Mouse (Mus musculus): ENCODE results near the gene Setd3. TPM values are rescaled to one million over a fixed set of nuclear protein-coding genes. Genes with fewer than 3 reads are reported as not detected.
A peak's percentile ranks its signal among the peaks of the same experiment; 100 is the strongest.

The Setd3 gene
- polyA plus RNA-seq, 1 experiment, result 51.0 TPM

DNA sequence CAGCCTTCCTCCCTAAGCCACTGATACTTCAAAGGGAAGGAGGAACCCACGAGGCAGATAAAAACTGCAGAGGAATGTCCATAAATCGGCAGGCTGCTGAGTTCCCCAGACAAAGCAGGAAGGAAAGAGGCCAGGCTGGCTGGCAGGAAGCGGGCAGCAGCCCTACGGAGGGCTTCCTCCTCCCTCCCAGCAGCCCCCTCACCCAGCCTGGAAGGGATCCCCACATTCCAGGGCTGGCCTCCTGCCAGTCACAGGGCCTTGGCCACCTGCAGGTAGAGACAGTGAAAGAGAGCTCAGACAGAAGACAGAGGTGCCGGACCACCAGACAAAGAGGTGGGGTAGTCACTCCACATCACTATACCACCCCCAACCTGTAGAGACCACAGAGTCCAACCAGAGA is 33.0 kb upstream of the Setd3 start:
- H3K4me3 ChIP-seq (replicated peaks; ENCODE audit: control insufficient read depth, low read depth, low read length), result no peak overlapping the region
- WGBS, result 19% methylated on average over 5 of the region's 5 CpGs
- H3K4me1 ChIP-seq (ENCODE audit: control insufficient read depth, insufficient read depth, low read length), result no peaks in the 10 kb centered on the region
- no peak overlapping the region for H3K27ac ChIP-seq (ENCODE audit: control insufficient read depth, insufficient read depth, low read depth, low read length, poor library complexity)
- no peak for TF ChIP-seq CTCF (IDR thresholded peaks at IDR 0.05; ENCODE audit: control insufficient read depth, insufficient read depth, low read length)
- no peak for TF ChIP-seq POLR2A (IDR thresholded peaks at IDR 0.05; ENCODE audit: borderline replicate concordance, control insufficient read depth, low read depth, low read length)

DNA sequence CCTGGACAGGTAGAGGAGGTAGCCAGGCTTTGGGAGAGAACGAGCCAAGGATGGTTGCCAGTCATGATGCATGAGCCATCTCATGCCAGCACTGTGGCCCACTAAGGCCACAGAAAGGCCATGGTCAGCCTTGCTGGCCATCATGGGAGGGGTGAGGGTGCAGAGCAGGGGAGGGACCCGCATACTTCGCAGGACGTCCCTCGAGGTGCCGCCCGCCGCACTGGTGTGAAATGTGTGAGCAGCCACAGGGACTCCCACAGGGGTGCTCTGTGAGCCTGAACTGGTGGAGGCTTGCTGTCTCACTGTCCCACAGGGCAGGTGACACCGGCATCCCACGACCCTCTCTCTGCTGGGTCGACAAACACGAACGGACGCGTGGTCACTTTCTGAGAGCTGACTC is 31.5 kb upstream of the Setd3 start:
- no peak overlapping the region for H3K4me3 ChIP-seq (replicated peaks; ENCODE audit: control insufficient read depth, low read depth, low read length)
- no peaks in the 10 kb centered on the region for H3K4me1 ChIP-seq (ENCODE audit: control insufficient read depth, insufficient read depth, low read length)
- no peak overlapping the region for H3K27ac ChIP-seq (ENCODE audit: control insufficient read depth, insufficient read depth, low read depth, low read length, poor library complexity)
- WGBS, result 91% methylated on average over 15 of the region's 15 CpGs
- TF ChIP-seq POLR2A (IDR thresholded peaks at IDR 0.05; ENCODE audit: borderline replicate concordance, control insufficient read depth, low read depth, low read length) (no peak), CTCF (IDR thresholded peaks at IDR 0.05; ENCODE audit: control insufficient read depth, insufficient read depth, low read length) (no peak)

DNA sequence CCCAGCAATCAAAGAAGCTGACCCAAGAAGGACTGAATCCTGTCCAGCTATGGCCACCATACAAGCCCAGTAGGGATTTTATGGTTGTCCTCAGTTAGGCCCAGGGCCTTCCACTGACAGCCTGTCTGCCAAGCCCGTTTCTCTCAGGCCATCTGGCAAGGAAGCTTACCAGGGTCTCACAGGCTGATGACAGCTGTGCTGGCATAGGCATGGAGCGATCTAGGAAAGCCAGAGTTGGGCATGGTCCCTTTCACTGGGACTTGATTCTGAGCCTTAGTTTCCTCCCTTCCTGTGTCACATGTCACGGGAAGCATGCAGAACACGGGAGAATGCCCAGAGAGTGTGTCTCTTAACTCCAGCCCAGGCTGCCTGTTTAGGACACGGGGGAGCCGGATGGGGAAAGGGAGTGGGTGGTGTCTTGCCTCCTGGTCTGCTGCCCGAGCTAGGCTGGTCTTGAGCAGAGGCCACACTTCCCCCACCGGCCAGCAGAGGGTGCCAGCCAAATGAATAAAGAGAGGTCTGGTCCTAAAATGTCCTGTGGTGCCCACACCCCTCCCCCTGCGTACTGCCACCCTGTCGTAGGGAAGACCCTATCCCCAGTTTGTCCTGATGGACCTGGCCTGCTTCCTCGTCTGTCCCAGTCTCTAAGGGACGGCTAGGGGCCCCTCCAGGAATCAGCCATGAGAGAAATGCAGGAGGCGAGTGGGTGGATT is 29.8 kb upstream of the Setd3 start:
- Histone ChIP-seq H3K4me1 (ENCODE audit: control insufficient read depth, insufficient read depth, low read length) (no peaks in the 10 kb centered on the region), H3K4me3 (replicated peaks; ENCODE audit: control insufficient read depth, low read depth, low read length) (no peak overlapping the region), H3K27ac (ENCODE audit: control insufficient read depth, insufficient read depth, low read depth, low read length, poor library complexity) (no peak overlapping the region)
- WGBS, result 33% methylated on average over 13 of the region's 13 CpGs
- TF ChIP-seq CTCF (IDR thresholded peaks at IDR 0.05; ENCODE audit: control insufficient read depth, insufficient read depth, low read length), result peak; percentile 72
- no peak for TF ChIP-seq POLR2A (IDR thresholded peaks at IDR 0.05; ENCODE audit: borderline replicate concordance, control insufficient read depth, low read depth, low read length)

DNA sequence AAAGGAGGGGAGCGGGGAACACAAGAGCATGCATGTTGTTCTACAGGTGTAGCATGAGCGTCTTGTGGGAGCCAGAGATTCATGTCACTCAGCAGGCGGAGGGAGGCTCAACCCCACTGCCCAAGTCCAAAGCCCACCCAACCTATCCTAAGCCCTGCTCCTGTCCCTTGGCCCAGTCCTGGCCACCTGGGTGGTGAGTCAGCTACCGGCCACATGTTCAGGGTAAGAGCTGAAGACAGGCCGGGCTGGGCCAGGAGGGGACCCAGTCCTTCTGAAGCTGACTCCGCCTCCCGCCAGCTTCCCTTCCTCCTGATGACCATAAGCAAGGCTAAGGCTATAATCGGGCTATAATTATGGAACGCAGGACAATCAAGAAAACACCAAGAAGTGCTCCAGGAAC is 29.1 kb upstream of the Setd3 start:
- 86% methylated on average over 9 of the region's 9 CpGs for WGBS
- H3K27ac ChIP-seq (ENCODE audit: control insufficient read depth, insufficient read depth, low read depth, low read length, poor library complexity), result no peak overlapping the region
- TF ChIP-seq CTCF (IDR thresholded peaks at IDR 0.05; ENCODE audit: control insufficient read depth, insufficient read depth, low read length) (no peak), POLR2A (IDR thresholded peaks at IDR 0.05; ENCODE audit: borderline replicate concordance, control insufficient read depth, low read depth, low read length) (no peak)
- H3K4me1 ChIP-seq (ENCODE audit: control insufficient read depth, insufficient read depth, low read length), result no peaks in the 10 kb centered on the region
- no peak overlapping the region for H3K4me3 ChIP-seq (replicated peaks; ENCODE audit: control insufficient read depth, low read depth, low read length)

DNA sequence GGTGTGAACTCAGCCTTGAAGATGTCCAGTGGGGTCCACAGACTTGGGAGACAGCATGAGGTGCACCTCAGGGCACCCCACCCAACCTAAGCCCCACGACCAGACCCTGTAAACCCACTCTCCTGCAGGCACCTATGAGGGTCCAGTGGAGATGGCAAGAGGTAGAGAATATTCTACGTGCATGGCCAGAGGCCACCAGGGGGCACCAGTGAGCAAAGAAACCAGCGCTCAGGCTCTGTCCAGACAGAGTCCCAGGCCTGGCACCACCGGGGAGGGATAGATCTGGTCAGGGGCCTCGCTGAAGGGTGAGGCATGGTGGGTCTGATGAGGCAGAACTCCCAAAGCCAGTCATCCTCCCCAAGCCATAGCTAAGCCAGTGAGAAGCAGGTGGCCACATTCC is 27.5 kb upstream of the Setd3 start:
- no peak overlapping the region for H3K4me3 ChIP-seq (replicated peaks; ENCODE audit: control insufficient read depth, low read depth, low read length)
- no peaks in the 10 kb centered on the region for H3K4me1 ChIP-seq (ENCODE audit: control insufficient read depth, insufficient read depth, low read length)
- 15% methylated on average over 5 of the region's 5 CpGs for WGBS
- TF ChIP-seq CTCF (IDR thresholded peaks at IDR 0.05; ENCODE audit: control insufficient read depth, insufficient read depth, low read length), result peak; percentile 80
- no peak for TF ChIP-seq POLR2A (IDR thresholded peaks at IDR 0.05; ENCODE audit: borderline replicate concordance, control insufficient read depth, low read depth, low read length)
- no peak overlapping the region for H3K27ac ChIP-seq (ENCODE audit: control insufficient read depth, insufficient read depth, low read depth, low read length, poor library complexity)

DNA sequence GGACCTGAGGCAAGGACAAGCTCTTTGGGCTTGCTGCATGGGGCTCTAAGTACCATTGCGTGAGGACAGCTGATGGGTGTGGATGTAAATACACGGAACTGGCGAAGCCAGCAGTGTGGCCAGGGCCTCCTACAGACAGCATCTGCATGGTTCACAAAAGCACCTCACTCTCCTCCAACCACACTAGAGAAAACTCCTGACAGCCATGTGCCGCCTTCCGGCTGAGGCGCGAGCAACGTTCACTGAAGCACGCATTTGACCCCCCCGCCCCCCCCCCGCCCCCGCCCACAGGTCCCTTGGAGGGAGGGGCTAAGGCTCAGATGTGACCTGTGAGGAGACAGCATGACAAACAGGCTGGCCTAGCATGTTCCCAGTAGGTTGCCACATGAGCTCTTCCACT is 25.9 kb upstream of the Setd3 start:
- Histone ChIP-seq H3K4me1 (ENCODE audit: control insufficient read depth, insufficient read depth, low read length) (no peaks in the 10 kb centered on the region), H3K27ac (ENCODE audit: control insufficient read depth, insufficient read depth, low read depth, low read length, poor library complexity) (no peak overlapping the region), H3K4me3 (replicated peaks; ENCODE audit: control insufficient read depth, low read depth, low read length) (no peak overlapping the region)
- 85% methylated on average over 12 of the region's 12 CpGs for WGBS
- no peak for TF ChIP-seq CTCF (IDR thresholded peaks at IDR 0.05; ENCODE audit: control insufficient read depth, insufficient read depth, low read length)
- TF ChIP-seq POLR2A (IDR thresholded peaks at IDR 0.05; ENCODE audit: borderline replicate concordance, control insufficient read depth, low read depth, low read length), result no peak

DNA sequence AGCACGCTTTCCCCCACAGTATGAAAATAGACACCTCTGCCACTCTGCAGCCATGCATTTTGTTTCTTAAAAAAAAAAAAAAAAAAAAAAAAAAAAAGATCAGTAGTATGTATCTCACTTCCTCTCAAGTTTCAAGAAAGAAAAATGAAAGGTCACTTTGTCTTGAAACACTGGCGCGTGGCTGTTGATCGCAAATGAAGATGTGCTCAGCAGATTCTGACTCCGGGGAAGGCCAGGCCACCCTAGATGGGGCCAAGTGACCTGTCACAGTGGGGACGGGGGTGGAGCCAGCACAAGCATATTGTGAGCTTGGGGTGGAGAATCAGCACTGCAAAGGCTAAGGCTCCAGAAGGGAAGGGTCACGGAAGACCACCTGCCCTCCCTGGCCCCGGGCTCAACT is 24.8 kb upstream of the Setd3 start:
- no peak overlapping the region; the same call in 1 of the 2 replicates for H3K27ac ChIP-seq (ENCODE audit: control insufficient read depth, insufficient read depth, low read depth, low read length, poor library complexity)
- no peak overlapping the region for H3K4me3 ChIP-seq (replicated peaks; ENCODE audit: control insufficient read depth, low read depth, low read length)
- 72% methylated on average over 8 of the region's 8 CpGs for WGBS
- TF ChIP-seq CTCF (IDR thresholded peaks at IDR 0.05; ENCODE audit: control insufficient read depth, insufficient read depth, low read length) (no peak), POLR2A (IDR thresholded peaks at IDR 0.05; ENCODE audit: borderline replicate concordance, control insufficient read depth, low read depth, low read length) (no peak)
- H3K4me1 ChIP-seq (ENCODE audit: control insufficient read depth, insufficient read depth, low read length), result no peaks in the 10 kb centered on the region

DNA sequence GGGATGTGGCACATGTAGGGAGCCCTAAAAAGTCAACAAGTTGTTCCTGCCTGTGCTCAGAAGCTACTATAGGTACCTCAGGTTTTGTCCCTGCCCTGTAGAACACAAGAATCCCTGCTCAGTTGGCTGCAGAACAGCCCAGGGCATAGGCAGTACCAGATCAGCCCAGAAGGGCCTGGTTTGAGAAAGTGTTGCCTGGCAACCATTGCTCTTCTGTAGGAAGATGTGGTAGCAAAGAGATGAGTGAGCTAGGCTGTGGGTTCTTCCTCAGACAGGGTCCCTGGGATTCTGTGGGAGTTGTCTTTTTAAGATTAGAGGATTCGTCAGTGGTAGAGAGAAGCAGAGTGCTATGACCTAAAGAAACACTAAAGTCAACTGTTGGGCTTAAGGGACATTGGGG is 21.0 kb upstream of the Setd3 start:
- WGBS, result 86% methylated on average over 1 of the region's 1 CpGs
- no peak for TF ChIP-seq POLR2A (IDR thresholded peaks at IDR 0.05; ENCODE audit: borderline replicate concordance, control insufficient read depth, low read depth, low read length)
- TF ChIP-seq CTCF (IDR thresholded peaks at IDR 0.05; ENCODE audit: control insufficient read depth, insufficient read depth, low read length), result no peak
- no peak overlapping the region for H3K4me3 ChIP-seq (replicated peaks; ENCODE audit: control insufficient read depth, low read depth, low read length)
- no peak overlapping the region for H3K27ac ChIP-seq (ENCODE audit: control insufficient read depth, insufficient read depth, low read depth, low read length, poor library complexity)
- no peaks in the 10 kb centered on the region for H3K4me1 ChIP-seq (ENCODE audit: control insufficient read depth, insufficient read depth, low read length)

DNA sequence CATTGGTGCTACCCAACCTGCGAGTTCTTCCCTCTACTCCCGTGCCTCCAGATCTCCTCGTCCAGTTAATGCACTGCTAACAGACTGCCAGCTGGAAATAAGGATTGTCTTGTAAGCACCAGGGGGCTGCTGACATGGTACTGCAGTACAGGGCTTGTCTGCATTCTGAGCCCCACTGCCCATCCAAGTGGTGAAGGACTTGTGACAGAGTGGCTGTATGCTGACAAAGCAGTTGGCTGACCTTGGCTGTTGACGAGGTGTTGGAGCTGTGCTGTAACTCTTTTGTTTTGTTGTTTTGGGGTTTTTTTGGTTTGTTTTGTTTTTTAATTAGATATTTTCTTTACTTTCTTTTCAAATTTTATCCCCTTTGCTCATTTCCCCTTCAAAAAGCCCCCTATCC is 19.3 kb upstream of the Setd3 start:
- Histone ChIP-seq H3K4me3 (replicated peaks; ENCODE audit: control insufficient read depth, low read depth, low read length) (no peak overlapping the region), H3K4me1 (ENCODE audit: control insufficient read depth, insufficient read depth, low read length) (no peaks in the 10 kb centered on the region)

More for the DNA sequence above, 19.3 kb upstream of the Setd3 start:
- H3K27ac ChIP-seq (ENCODE audit: control insufficient read depth, insufficient read depth, low read depth, low read length, poor library complexity), result no peak overlapping the region
- no peak for TF ChIP-seq POLR2A (IDR thresholded peaks at IDR 0.05; ENCODE audit: borderline replicate concordance, control insufficient read depth, low read depth, low read length)
- WGBS, result 91% methylated on average over 4 of the region's 4 CpGs

All from bone marrow, adult 2 months (tissue).